Mouse (Mus musculus) adrenal gland, postnatal 36 days (tissue): ENCODE data around the gene A630076J17Rik. TPM values are rescaled to one million over a fixed set of nuclear protein-coding genes. Genes with fewer than 3 reads are reported as not detected.

Experiments
- DNase-seq, 2 experiments: peaks; one replicate each; pipeline ENCODE4 v3.0.0; 2021; ENCODE audit warnings: mixed read lengths in 1 of 2
- total RNA-seq, 2 experiments: library from RNA; stranded (reverse); gene quantifications; 2 replicates each; pipeline ENCODE4 v1.2.3; 2021

The A630076J17Rik gene
- total RNA-seq, 2 experiments from 2014 or later, result not detected

GRCm38 (mm10) chr3:107278479-107279269, 48.3 kb downstream of the A630076J17Rik start, which contains the start of gene Lamtor5:
Gene Lamtor5 (plus strand): TSS chr3:107278858.
- DNase-seq, result peak; percentile 90 to 93

Other genes starting within 250 kb of the A630076J17Rik start
- gene Kcna3, start 194.4 kb upstream of the A630076J17Rik start, total RNA-seq, result under 1 TPM; 0.56 to 0.72 TPM
- gene Kcna2, start 129.5 kb upstream of the A630076J17Rik start, total RNA-seq, result 1 to 10 TPM in 1 of 2 experiments, under 1 TPM in 1; 0.99 to 1.2 TPM
- not detected for gene Kcna10, start 47.6 kb upstream of the A630076J17Rik start, total RNA-seq
- gene Cym, start 8.9 kb upstream of the A630076J17Rik start, total RNA-seq, result under 1 TPM; 0.23 to 0.66 TPM
- gene Prok1, start 9.1 kb downstream of the A630076J17Rik start, total RNA-seq, result 1 to 10 TPM; 1.1 to 1.7 TPM
- gene Lamtor5, start 48.2 kb downstream of the A630076J17Rik start, total RNA-seq, result 10 to 100 TPM; 83.2 to 87.6 TPM
- under 1 TPM; 0.23 to 0.63 TPM for gene Slc16a4, start 60.6 kb downstream of the A630076J17Rik start, total RNA-seq
- 10 to 100 TPM; 36.5 to 40.8 TPM for gene Rbm15, start 103.1 kb downstream of the A630076J17Rik start, total RNA-seq
- gene Kcnc4, start 228.9 kb downstream of the A630076J17Rik start, total RNA-seq, result 10 to 100 TPM in 1 of 2 experiments, 1 to 10 TPM in 1; 5.1 to 10.5 TPM